Mouse (Mus musculus): ENCODE results near the gene Syna.

Gene Syna

GRCm38 (mm10) chr5:134528488-134528887 lies 31.5 kb downstream of the Syna start:
- no peak for DNase-seq

- peak; percentile 67 to 74 for DNase-seq
Observed at GRCm38 (mm10) chr5:134525971-134526711, 33.8 kb downstream of the Syna start.

- no peak for DNase-seq
Observed at GRCm38 (mm10) chr5:134523728-134524127, 36.2 kb downstream of the Syna start.

GRCm38 (mm10) chr5:134522524-134522923 lies 37.4 kb downstream of the Syna start:
- DNase-seq, result no peak

GRCm38 (mm10) chr5:134521806-134522205 lies 38.2 kb downstream of the Syna start:
- DNase-seq, result no peak

GRCm38 (mm10) chr5:134521131-134521530 lies 38.8 kb downstream of the Syna start:
- no peak for DNase-seq

- DNase-seq, result no peak
Observed at GRCm38 (mm10) chr5:134520120-134520519, 39.9 kb downstream of the Syna start.

GRCm38 (mm10) chr5:134519471-134519870 lies 40.5 kb downstream of the Syna start:
- DNase-seq, result no peak

- no peak for DNase-seq
Observed at GRCm38 (mm10) chr5:134512086-134512485, 47.9 kb downstream of the Syna start.

GRCm38 (mm10) chr5:134510266-134510665 lies 49.7 kb downstream of the Syna start:
- no peak for DNase-seq

- DNase-seq, result no peak
Observed at GRCm38 (mm10) chr5:134508965-134509364, 51.0 kb downstream of the Syna start.
